Mouse (Mus musculus) limb, embryonic 14.5 days (tissue): ENCODE measurements around the gene Fam173a. TPM values are rescaled to one million over a fixed set of nuclear protein-coding genes. Genes with fewer than 3 reads are reported as not detected.
"Not testable (repeated sequence)": the region's sequence is repeated elsewhere in the genome, so short reads cannot be mapped to it uniquely, and the experiment has no call there.

ENCODE experiments used
- ATAC-seq: fragments of 200-750 bp; cut with Nextera tagmentation; 2 replicates; pipeline ENCODE4 v1.8.0; 2017; ENCODE audit warnings: low read depth, moderate number of reproducible peaks, moderate TSS enrichment; ENCODE audit not compliant: low FRiP score
- DNase-seq: peaks from one replicate; pipeline ENCODE4 v3.0.0-alpha.2; 2015; ENCODE audit warnings: low spot score
- H3K27ac ChIP-seq: fragments of 300-500 bp; sonication (generic); replicated peaks from 2 replicates; pipeline ENCODE4 v1.5.1; 2014; ENCODE audit warnings: low read depth, mild to moderate bottlenecking, low read length, moderate library complexity, mixed read lengths
- H3K27me3 ChIP-seq: fragments of 300-500 bp; sonication (generic); 2 replicates; pipeline ENCODE4 v1.6.1; 2014; ENCODE audit warnings: low read length, mixed read lengths; ENCODE audit not compliant: control insufficient read depth, insufficient read depth
- H3K36me3 ChIP-seq: fragments of 300-500 bp; sonication (generic); 2 replicates; pipeline ENCODE4 v1.6.1; 2014; ENCODE audit warnings: mild to moderate bottlenecking, low read length, moderate library complexity, mixed read lengths; ENCODE audit not compliant: control insufficient read depth, insufficient read depth
- H3K4me1 ChIP-seq: fragments of 300-500 bp; sonication (generic); 2 replicates; pipeline ENCODE4 v1.6.1; 2014; ENCODE audit warnings: antibody characterized with exemption, low read length, mixed read lengths; ENCODE audit not compliant: control insufficient read depth, insufficient read depth
- H3K4me2 ChIP-seq: fragments of 300-500 bp; sonication (generic); replicated peaks from 2 replicates; pipeline ENCODE4 v1.6.1; 2014; ENCODE audit warnings: low read depth, mild to moderate bottlenecking, low read length, moderate library complexity; ENCODE audit not compliant: severe bottlenecking
- H3K4me3 ChIP-seq: fragments of 300-500 bp; sonication (generic); replicated peaks from 2 replicates; pipeline ENCODE4 v1.5.1; 2014; ENCODE audit warnings: low read length
- H3K9ac ChIP-seq: fragments of 300-500 bp; sonication (generic); 2 replicates; pipeline ENCODE4 v1.6.1; 2014; ENCODE audit warnings: mild to moderate bottlenecking, low read depth, low read length, moderate library complexity; ENCODE audit not compliant: severe bottlenecking
- H3K9me3 ChIP-seq: fragments of 300-500 bp; sonication (generic); 2 replicates; pipeline ENCODE4 v1.6.1; 2016; ENCODE audit warnings: low read length; ENCODE audit not compliant: control insufficient read depth
- POLR2A ChIP-seq: fragments of 200-500 bp; IDR thresholded peaks from 2 replicates; pipeline ENCODE4 v1.8.0; 2012; ENCODE audit warnings: inconsistent platforms, mild to moderate bottlenecking, moderate library complexity, borderline replicate concordance; ENCODE audit not compliant: insufficient read depth, insufficient read length; ENCODE audit errors: extremely low read depth
- WGBS: fragments of 180-500 bp; shearing (Covaris S2); extraction: QIAGEN DNeasy Blood & Tissue Kit; methylation state at CpG from one replicate; pipeline ENCODE4 v1.1.7; 2014; 5-methylcytosine and 5-hydroxymethylcytosine counted together
- polyA plus RNA-seq, 2 experiments: library from polyadenylated mRNA; depleted of rRNA in 1 of 2; stranded (reverse) in 1 of 2; unstranded in 1 of 2; fragments of >200 nt; fragmentation: Nextera tagmentation in 1 of 2; extraction: Ambion mirVana in 1 of 2; gene quantifications; 2 replicates each; pipeline versions ENCODE4 v1.2.1 to v1.2.3; 2012 to 2014

The Fam173a gene
- polyA plus RNA-seq, 2 experiments, result 73.8 to 117 TPM

- H3K4me3 ChIP-seq, result no peak overlapping the region
- peak; percentile 88 for DNase-seq
- peak; percentile 50; the same call in 1 of the 2 replicates for ATAC-seq
- no peak overlapping the region for H3K9ac ChIP-seq
- peaks cover 38% of the 10 kb centered on the region for H3K27me3 ChIP-seq
- TF ChIP-seq POLR2A, result no peak
- H3K36me3 ChIP-seq, result no peaks in the 10 kb centered on the region
- H3K4me2 ChIP-seq, result no peak overlapping the region
- H3K9me3 ChIP-seq, result no peaks in the 10 kb centered on the region
- peaks cover 9% of the 10 kb centered on the region for H3K4me1 ChIP-seq
- WGBS, result 1% methylated on average over 16 of the region's 20 CpGs
- no peak overlapping the region for H3K27ac ChIP-seq
Measured at GRCm38 (mm10) chr17:25813471-25813870, 20.8 kb upstream of the Fam173a start.

- 66% methylated on average over 4 of the region's 4 CpGs for WGBS
- no peaks in the 10 kb centered on the region for H3K9me3 ChIP-seq
- peaks cover 30% of the 10 kb centered on the region for H3K27me3 ChIP-seq
- TF ChIP-seq POLR2A, result no peak
- H3K36me3 ChIP-seq, result no peaks in the 10 kb centered on the region
- DNase-seq (no peak), ATAC-seq (no peak)
- H3K27ac ChIP-seq, result no peak overlapping the region
- H3K9ac ChIP-seq, result no peak overlapping the region
- no peak overlapping the region for H3K4me3 ChIP-seq
- peaks cover 9% of the 10 kb centered on the region for H3K4me1 ChIP-seq
- no peak overlapping the region for H3K4me2 ChIP-seq
Measured at GRCm38 (mm10) chr17:25810890-25811289, 18.2 kb upstream of the Fam173a start.

DNA sequence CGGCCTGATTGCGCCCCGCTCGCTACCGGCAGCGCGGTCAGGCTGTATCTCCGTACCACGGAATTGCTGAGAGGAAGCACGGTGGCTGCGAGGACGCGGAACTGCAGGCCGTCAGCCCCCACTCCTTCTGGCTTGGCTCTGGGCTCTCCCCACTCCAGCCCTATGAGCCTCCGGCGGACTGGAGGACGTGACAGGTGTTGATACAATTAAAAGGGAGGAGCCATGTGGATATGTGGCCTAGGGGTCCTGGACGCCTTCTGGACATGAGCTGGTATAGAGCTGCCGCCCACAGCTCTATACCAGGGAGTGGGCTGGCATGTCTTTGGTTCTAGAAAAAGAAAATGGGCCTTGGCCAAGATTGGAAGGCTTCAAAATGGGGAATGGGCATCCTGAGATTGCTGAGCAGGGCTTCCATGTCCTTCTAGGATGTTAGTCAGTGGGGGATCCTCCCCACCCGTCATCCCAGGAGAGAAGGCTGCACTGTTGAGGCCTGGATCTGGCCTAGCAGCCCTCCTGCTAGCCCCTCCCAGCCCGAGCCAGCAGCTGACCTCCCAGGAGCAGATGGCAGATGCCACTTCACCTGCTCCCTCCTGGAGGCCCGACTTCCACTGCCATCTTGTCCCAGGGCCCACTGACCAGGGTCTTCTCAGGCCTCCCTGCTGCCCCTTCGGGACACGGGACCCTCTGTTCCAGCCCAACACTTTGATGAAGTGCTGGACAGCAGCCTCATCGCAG, 17.1 kb upstream of the Fam173a start:
- 9% methylated on average over 25 of the region's 25 CpGs for WGBS
- DNase-seq (no peak), ATAC-seq (no peak)
- TF ChIP-seq POLR2A, result no peak
- H3K9ac ChIP-seq, result peak overlapping the region; percentile 63
- H3K9me3 ChIP-seq, result no peaks in the 10 kb centered on the region
- peaks cover 30% of the 10 kb centered on the region for H3K27me3 ChIP-seq
- H3K4me3 ChIP-seq, result peak overlapping the region; percentile 66
- H3K4me1 ChIP-seq, result peaks cover 9% of the 10 kb centered on the region
- H3K4me2 ChIP-seq, result peak overlapping the region; percentile 96
- no peak overlapping the region for H3K27ac ChIP-seq
- H3K36me3 ChIP-seq, result no peaks in the 10 kb centered on the region

GRCm38 (mm10) chr17:25808789-25809605, 16.3 kb upstream of the Fam173a start, which contains the start of gene Fbxl16:
Gene Fbxl16, plus strand, starts transcription at chr17:25809085.
- Histone ChIP-seq H3K4me2 (peak within 1 kb of the TSS; percentile 96), H3K4me3 (peak within 1 kb of the TSS; percentile 66), H3K36me3 (no peaks in the 10 kb centered on the region), H3K9me3 (no peaks in the 10 kb centered on the region), H3K27me3 (peaks cover 30% of the 10 kb centered on the region), H3K9ac (peak within 1 kb of the TSS; percentile 63), H3K27ac (no peak within 1 kb of the TSS), H3K4me1 (peaks cover 9% of the 10 kb centered on the region)
- ATAC-seq, result peak; percentile 89
- no peak for TF ChIP-seq POLR2A
- peak; percentile 82 for DNase-seq
- WGBS, result 3% methylated on average over 60 of the region's 100 CpGs

DNA sequence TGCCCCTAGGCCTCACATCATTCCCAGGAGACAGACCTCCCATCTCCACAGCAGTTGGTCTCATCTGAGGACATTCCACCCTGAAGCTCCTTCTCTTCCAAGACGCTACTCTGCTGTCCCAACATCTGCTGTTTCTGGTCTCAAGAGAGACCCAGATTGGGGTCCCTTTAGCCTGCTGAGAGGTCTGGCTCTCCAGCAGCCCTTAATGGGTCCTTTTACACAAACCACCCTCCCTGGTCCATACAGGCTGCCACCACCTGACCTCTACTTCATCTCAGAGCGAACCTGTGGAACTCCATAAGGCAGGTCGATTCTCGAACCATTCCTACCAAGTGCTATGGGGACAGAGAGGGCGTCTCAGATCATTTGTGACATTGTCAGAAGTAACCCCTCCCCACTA, 15.3 kb upstream of the Fam173a start:
- Histone ChIP-seq H3K9me3 (no peaks in the 10 kb centered on the region), H3K4me1 (peaks cover 6% of the 10 kb centered on the region), H3K36me3 (no peaks in the 10 kb centered on the region), H3K27me3 (peaks cover 27% of the 10 kb centered on the region), H3K4me3 (peak overlapping the region; percentile 66; the same call in 1 of the 2 replicates), H3K9ac (no peak overlapping the region), H3K27ac (no peak overlapping the region), H3K4me2 (peak overlapping the region; percentile 96; the same call in 1 of the 2 replicates)
- no peak for DNase-seq
- TF ChIP-seq POLR2A, result no peak
- no peak for ATAC-seq
- WGBS, result 39% methylated on average over 5 of the region's 5 CpGs

GRCm38 (mm10) chr17:25807452-25807851, 14.8 kb upstream of the Fam173a start:
- H3K9ac ChIP-seq, H3K9me3 ChIP-seq, DNase-seq, H3K27ac ChIP-seq, H3K4me3 ChIP-seq, ATAC-seq, H3K36me3 ChIP-seq, H3K4me2 ChIP-seq, H3K4me1 ChIP-seq: not testable (repeated sequence)
- 40% methylated on average over 2 of the region's 2 CpGs for WGBS
- H3K27me3 ChIP-seq, result peaks cover 22% of the 10 kb centered on the region
